Mouse (Mus musculus) adrenal gland, adult 8-10 months (tissue): ENCODE data around the gene Gm6763. TPM values are rescaled to one million over a fixed set of nuclear protein-coding genes. Genes with fewer than 3 reads are reported as not detected.
"Not testable (repeated sequence)": the region's sequence is repeated elsewhere in the genome, so short reads cannot be mapped to it uniquely, and the experiment has no call there.

ENCODE experiments used
- DNase-seq: peaks from one replicate; pipeline ENCODE4 v3.0.0; 2022
- total RNA-seq, 4 experiments: library from RNA; stranded (reverse); gene quantifications; 2 replicates each; pipeline ENCODE4 v1.2.4; 2022

The Gm6763 gene
- total RNA-seq = not detected

DNA sequence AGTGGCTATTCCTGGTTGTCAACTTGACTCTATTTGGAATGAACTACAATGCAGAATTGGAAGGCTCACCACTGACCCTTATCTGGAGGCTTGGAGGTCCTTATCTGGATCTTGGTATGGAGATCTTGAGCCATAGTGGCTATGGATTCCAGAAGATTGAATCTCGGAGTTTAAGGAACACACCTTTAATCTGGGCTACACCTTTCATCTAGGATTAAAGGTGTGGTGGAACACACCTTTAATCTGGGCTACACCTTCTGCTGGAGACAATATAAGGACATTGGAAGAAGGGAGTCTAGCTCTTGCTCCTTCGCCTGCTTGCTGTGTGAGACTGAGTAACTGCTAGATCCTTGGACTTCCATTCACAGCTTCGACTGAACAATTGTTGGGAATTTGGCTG, at the start of gene Gm6763:
Gene Gm6763 (plus strand): TSS at position 301 of the 400 bp plus-strand sequence.
- DNase-seq = not testable (repeated sequence)

DNA sequence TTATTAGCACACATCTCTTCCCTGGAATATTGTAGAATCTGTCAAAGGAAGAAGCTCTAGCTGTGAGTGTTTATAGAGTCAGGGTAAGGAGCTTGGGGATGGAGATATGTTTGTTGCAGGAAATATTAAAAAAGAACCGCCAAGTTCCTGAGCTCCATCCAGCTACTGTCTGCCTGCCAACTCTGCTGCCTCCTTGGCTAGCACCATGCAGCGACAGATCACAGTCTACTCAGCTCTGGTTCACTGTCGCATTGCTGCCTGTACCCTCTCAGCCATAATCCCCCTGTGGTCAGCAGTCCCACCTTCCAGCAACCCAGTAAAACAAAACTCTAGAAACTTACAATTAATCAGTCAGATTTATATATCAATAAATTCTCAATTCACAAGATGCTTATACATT, 41.3 kb upstream of the Gm6763 start:
- DNase-seq = no peak

DNA sequence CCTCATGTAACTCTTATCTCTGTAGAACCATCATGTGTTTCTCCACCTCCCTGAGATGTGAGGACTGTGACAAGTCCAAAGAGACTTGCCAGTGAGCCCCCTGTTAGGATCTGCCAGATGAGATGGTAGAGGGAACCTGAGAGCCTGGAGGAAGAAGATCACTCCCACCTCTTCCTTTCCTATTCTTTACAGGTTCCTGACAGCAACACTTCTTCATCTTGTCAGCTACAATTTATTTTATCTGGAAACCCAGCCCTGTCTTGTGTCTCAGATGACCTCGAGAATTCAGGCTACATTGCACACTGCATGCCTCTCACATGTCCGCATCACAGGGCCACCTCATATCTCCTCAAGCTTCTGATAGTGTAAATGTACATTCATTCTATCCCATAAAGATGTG, 33.0 kb upstream of the Gm6763 start:
- DNase-seq = no peak

DNA sequence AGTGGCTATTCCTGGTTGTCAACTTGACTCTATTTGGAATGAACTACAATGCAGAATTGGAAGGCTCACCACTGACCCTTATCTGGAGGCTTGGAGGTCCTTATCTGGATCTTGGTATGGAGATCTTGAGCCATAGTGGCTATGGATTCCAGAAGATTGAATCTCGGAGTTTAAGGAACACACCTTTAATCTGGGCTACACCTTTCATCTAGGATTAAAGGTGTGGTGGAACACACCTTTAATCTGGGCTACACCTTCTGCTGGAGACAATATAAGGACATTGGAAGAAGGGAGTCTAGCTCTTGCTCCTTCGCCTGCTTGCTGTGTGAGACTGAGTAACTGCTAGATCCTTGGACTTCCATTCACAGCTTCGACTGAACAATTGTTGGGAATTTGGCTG, 8.6 kb upstream of the Gm6763 start, which contains the start of gene Gm21293:
Gene Gm21293 (plus strand): TSS at position 301 of the 400 bp plus-strand sequence.
- DNase-seq = not testable (repeated sequence)

DNA sequence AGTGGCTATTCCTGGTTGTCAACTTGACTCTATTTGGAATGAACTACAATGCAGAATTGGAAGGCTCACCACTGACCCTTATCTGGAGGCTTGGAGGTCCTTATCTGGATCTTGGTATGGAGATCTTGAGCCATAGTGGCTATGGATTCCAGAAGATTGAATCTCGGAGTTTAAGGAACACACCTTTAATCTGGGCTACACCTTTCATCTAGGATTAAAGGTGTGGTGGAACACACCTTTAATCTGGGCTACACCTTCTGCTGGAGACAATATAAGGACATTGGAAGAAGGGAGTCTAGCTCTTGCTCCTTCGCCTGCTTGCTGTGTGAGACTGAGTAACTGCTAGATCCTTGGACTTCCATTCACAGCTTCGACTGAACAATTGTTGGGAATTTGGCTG, 8.4 kb downstream of the Gm6763 start, which contains the start of gene Gm8764:
Gene Gm8764 (plus strand): TSS at position 301 of the 400 bp plus-strand sequence.
- DNase-seq = not testable (repeated sequence)

DNA sequence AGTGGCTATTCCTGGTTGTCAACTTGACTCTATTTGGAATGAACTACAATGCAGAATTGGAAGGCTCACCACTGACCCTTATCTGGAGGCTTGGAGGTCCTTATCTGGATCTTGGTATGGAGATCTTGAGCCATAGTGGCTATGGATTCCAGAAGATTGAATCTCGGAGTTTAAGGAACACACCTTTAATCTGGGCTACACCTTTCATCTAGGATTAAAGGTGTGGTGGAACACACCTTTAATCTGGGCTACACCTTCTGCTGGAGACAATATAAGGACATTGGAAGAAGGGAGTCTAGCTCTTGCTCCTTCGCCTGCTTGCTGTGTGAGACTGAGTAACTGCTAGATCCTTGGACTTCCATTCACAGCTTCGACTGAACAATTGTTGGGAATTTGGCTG, 16.9 kb downstream of the Gm6763 start, which contains the start of gene Gm21304:
Gene Gm21304 (plus strand): TSS at position 301 of the 400 bp plus-strand sequence.
- not testable (repeated sequence) for DNase-seq

DNA sequence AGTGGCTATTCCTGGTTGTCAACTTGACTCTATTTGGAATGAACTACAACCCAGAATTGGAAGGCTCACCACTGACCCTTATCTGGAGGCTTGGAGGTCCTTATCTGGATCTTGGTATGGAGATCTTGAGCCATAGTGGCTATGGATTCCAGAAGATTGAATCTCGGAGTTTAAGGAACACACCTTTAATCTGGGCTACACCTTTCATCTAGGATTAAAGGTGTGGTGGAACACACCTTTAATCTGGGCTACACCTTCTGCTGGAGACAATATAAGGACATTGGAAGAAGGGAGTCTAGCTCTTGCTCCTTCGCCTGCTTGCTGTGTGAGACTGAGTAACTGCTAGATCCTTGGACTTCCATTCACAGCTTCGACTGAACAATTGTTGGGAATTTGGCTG, 25.4 kb downstream of the Gm6763 start, which contains the start of gene Gm21312:
Gene Gm21312 (plus strand): TSS at position 301 of the 400 bp plus-strand sequence.
- DNase-seq = not testable (repeated sequence)

DNA sequence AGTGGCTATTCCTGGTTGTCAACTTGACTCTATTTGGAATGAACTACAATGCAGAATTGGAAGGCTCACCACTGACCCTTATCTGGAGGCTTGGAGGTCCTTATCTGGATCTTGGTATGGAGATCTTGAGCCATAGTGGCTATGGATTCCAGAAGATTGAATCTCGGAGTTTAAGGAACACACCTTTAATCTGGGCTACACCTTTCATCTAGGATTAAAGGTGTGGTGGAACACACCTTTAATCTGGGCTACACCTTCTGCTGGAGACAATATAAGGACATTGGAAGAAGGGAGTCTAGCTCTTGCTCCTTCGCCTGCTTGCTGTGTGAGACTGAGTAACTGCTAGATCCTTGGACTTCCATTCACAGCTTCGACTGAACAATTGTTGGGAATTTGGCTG, 33.9 kb downstream of the Gm6763 start, which contains the start of gene Gm20765:
Gene Gm20765 (plus strand): TSS at position 301 of the 400 bp plus-strand sequence.
- not testable (repeated sequence) for DNase-seq

DNA sequence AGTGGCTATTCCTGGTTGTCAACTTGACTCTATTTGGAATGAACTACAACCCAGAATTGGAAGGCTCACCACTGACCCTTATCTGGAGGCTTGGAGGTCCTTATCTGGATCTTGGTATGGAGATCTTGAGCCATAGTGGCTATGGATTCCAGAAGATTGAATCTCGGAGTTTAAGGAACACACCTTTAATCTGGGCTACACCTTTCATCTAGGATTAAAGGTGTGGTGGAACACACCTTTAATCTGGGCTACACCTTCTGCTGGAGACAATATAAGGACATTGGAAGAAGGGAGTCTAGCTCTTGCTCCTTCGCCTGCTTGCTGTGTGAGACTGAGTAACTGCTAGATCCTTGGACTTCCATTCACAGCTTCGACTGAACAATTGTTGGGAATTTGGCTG, 42.4 kb downstream of the Gm6763 start, which contains the start of gene Gm4340:
Gene Gm4340 (plus strand): TSS at position 301 of the 400 bp plus-strand sequence.
- not testable (repeated sequence) for DNase-seq

Other genes starting within 250 kb of the Gm6763 start
- gene Gm21293, start 8.5 kb upstream of the Gm6763 start, total RNA-seq = not detected
- not detected for gene Gm8764, start 8.5 kb downstream of the Gm6763 start, total RNA-seq
- not detected for gene Gm21304, start 17.0 kb downstream of the Gm6763 start, total RNA-seq
- gene Gm21312, start 25.5 kb downstream of the Gm6763 start, total RNA-seq = not detected
- not detected for gene Gm20765, start 34.0 kb downstream of the Gm6763 start, total RNA-seq
- not detected for gene Gm4340, start 42.5 kb downstream of the Gm6763 start, total RNA-seq